Mouse (Mus musculus) neural tube, embryonic 12.5 days (tissue): ENCODE measurements around the gene Gm20388. TPM values are rescaled to one million over a fixed set of nuclear protein-coding genes. Genes with fewer than 3 reads are reported as not detected.

Source experiments
- microRNA counts: library from miRNA; unstranded; fragments of <30 nt; microRNA quantifications from one replicate; lab custom pipeline; 2017
- microRNA-seq: library from miRNA; unstranded; fragments of <30 nt; microRNA quantifications from one replicate; pipeline ENCODE4, GENCODE M21; 2017
- polyA plus RNA-seq: library from polyadenylated mRNA; unstranded; fragments of >200 nt; fragmentation: Nextera tagmentation; extraction: Ambion mirVana; gene quantifications from 2 replicates; pipeline ENCODE4 v1.2.1, GENCODE M21; 2016

The Gm20388 gene
- polyA plus RNA-seq, 1 experiment from 2014 or later, result not detected

MicroRNA genes within 50 kb of the gene (microRNA counts, 519-probe panel; counts per million panel counts)
- microRNA mmu-miR-1967 (lab: Ali Mortazavi, UCI), result 342 counts per million, percentile 67 among the panel's probes with 10 or more counts

Small RNA genes lying within 50 kb of the gene (microRNA-seq; reads per million reads assigned to microRNA genes)
- not detected for gene Gm22715
- gene Gm24366, result not detected
- not detected for gene Gm27530
- not detected for gene Mir1967
- not detected for gene Mir6396
- not detected for gene Mir7079
- gene Mir7080, result not detected
- 1.3 reads per million for gene Mir7237
- 2.0 reads per million for gene Mir7687

Other genes starting within 250 kb of the Gm20388 start
- 0.82 and 1.6 TPM in 2 replicates for gene Wfdc1, start 244.5 kb upstream of the Gm20388 start, polyA plus RNA-seq
- gene Atp2c2, start 210.8 kb upstream of the Gm20388 start, polyA plus RNA-seq, result 0.33 and 0.55 TPM in 2 replicates
- 11.6 and 12.1 TPM in 2 replicates for gene Tldc1, start 132.4 kb upstream of the Gm20388 start, polyA plus RNA-seq
- 219 and 263 TPM in 2 replicates for gene Cotl1, start 70.3 kb upstream of the Gm20388 start, polyA plus RNA-seq
- gene Klhl36, start 48.6 kb upstream of the Gm20388 start, polyA plus RNA-seq, result 10.8 and 10.9 TPM in 2 replicates
- 137 and 142 TPM in 2 replicates for gene Usp10, start 481 bp upstream of the Gm20388 start, polyA plus RNA-seq
- gene Crispld2, start 81.6 kb downstream of the Gm20388 start, polyA plus RNA-seq, result 5.2 and 5.6 TPM in 2 replicates
- 33.7 and 35.3 TPM in 2 replicates for gene Zdhhc7, start 190.6 kb downstream of the Gm20388 start, polyA plus RNA-seq
- 16.6 and 17.3 TPM in 2 replicates for gene 6430548M08Rik, start 203.3 kb downstream of the Gm20388 start, polyA plus RNA-seq